In the genomic region with DNA sequence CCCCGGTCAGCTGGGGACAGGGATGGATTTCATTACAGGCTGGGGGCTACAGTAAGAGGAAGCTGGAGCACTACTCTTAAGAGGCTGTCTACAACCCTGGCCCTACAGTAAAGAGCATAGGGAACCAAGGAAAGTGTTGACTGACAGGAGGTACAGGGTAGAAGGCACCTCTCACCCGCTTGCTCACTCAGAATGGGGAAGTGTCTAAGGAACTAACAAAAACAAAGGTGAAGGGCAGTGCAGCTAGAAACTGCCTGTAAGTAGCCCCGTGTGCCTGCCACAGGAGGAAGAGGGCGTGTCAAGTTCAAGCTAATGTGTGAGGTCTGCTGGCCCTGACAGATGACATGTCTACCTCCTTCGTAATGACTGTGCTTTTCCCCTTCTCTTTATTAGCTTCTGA, we compare ENCODE assay signal across 14 mouse cellular contexts. TPM values are rescaled to one million over a fixed set of nuclear protein-coding genes. Genes with fewer than 3 reads are reported as not detected.
DNase-seq lines count a peak whose midpoint lies in the region; ATAC-seq lines count a peak whose summit lies in the region.
"Had no signal": no experiment of that assay in that cellular context is flagged by ENCODE, and none has a peak within 500 bp of the region (broad histone marks: within the 10 kb centered on the region; RNA-seq: fewer than 3 reads in every experiment).

No protein-coding gene starts in this region.

- H3K4me2 ChIP-seq in embryonic facial prominence, embryonic 12.5 days (replicated peaks) = no peak overlapping the region
- no peak overlapping the region for H3K4me2 ChIP-seq in hindbrain, embryonic 12.5 days (replicated peaks)
- H3K4me2 ChIP-seq: hindbrain, embryonic 15.5 days had no signal

- H3K9me3 ChIP-seq in embryonic facial prominence, embryonic 12.5 days = no peaks in the 10 kb centered on the region
- H3K9me3 ChIP-seq in hindbrain, embryonic 12.5 days (replicated peaks) = no peaks in the 10 kb centered on the region
- H3K9me3 ChIP-seq: heart, embryonic 10.5 days; hindbrain, embryonic 15.5 days had no signal

- 23% methylated on average over 5 of the region's 5 CpGs for WGBS in embryonic facial prominence, embryonic 12.5 days
- 66% methylated on average over 5 of the region's 5 CpGs for WGBS in hindbrain, embryonic 12.5 days

- peaks cover 30% of the 10 kb centered on the region for H3K36me3 ChIP-seq in embryonic facial prominence, embryonic 12.5 days
- H3K36me3 ChIP-seq in hindbrain, embryonic 12.5 days = peaks cover 29% of the 10 kb centered on the region

- ATAC-seq in embryonic facial prominence, embryonic 12.5 days (ENCODE audit: insufficient number of reproducible peaks, insufficient read depth, low FRiP score, low TSS enrichment) = 0 out of 2 replicates have a peak, but pooled peaks have one; percentile 19
- ATAC-seq in megakaryocyte, adult 5-6 weeks (ENCODE audit: poor library complexity, severe bottlenecking) = peak; percentile 94
- ATAC-seq in hindbrain, embryonic 12.5 days (ENCODE audit: low FRiP score) = no peak

- peak overlapping the region; percentile 19; the same call in 1 of the 2 replicates for H3K27ac ChIP-seq in embryonic facial prominence, embryonic 12.5 days
- no peak overlapping the region for H3K27ac ChIP-seq in hindbrain, embryonic 12.5 days
- H3K27ac ChIP-seq: heart, embryonic 10.5 days; hindbrain, embryonic 15.5 days; macrophage had no signal

- H3K27me3 ChIP-seq in embryonic facial prominence, embryonic 12.5 days = 0 out of 2 replicates have a peak, but pooled peaks cover 2% of the 10 kb centered on the region
- 0 out of 2 replicates have a peak, but pooled peaks cover 5% of the 10 kb centered on the region for H3K27me3 ChIP-seq in hindbrain, embryonic 12.5 days
- H3K27me3 ChIP-seq: hindbrain, embryonic 15.5 days had no signal

- no peak overlapping the region for H3K9ac ChIP-seq in embryonic facial prominence, embryonic 12.5 days
- no peak overlapping the region for H3K9ac ChIP-seq in hindbrain, embryonic 12.5 days
- H3K9ac ChIP-seq: hindbrain, embryonic 15.5 days had no signal

- DNase-seq in spleen, adult 18-20 months = peak; percentile 29 to 44
- DNase-seq in spleen, adult 12 weeks (ENCODE audit: low spot score) = no peak
- no peak for DNase-seq in urinary bladder, adult 2 months (ENCODE audit: low spot score)
- DNase-seq in urinary bladder, postnatal 36 days (ENCODE audit: low spot score in 2 of 2) = no peak
- DNase-seq: adrenal gland, adult 8-10 months; kidney, postnatal 25 days; thymus, postnatal 36 days had no signal

- H3K4me3 ChIP-seq in embryonic facial prominence, embryonic 12.5 days = no peak overlapping the region
- no peak overlapping the region for H3K4me3 ChIP-seq in hindbrain, embryonic 12.5 days
- H3K4me3 ChIP-seq: heart, embryonic 10.5 days; hindbrain, embryonic 15.5 days had no signal

- H3K4me1 ChIP-seq in embryonic facial prominence, embryonic 12.5 days = peaks cover 21% of the 10 kb centered on the region
- H3K4me1 ChIP-seq in hindbrain, embryonic 12.5 days = 0 out of 2 replicates have a peak, but pooled peaks cover 6% of the 10 kb centered on the region
- H3K4me1 ChIP-seq: hindbrain, embryonic 15.5 days had no signal

RNA-seq across cellular contexts. Expression of a gene that starts 57.0 kb away (rescaled TPM):
- polyA plus RNA-seq in embryonic facial prominence, embryonic 12.5 days (2016; fragmentation: Nextera tagmentation; extraction: Ambion mirVana) = 45.1 and 46.2 TPM in 2 replicates
- 3.5 and 3.9 TPM in 2 replicates for total RNA-seq in megakaryocyte, adult 5-6 weeks (2015)
- total RNA-seq in megakaryocyte, adult 5-6 weeks (2017) = 5.9 and 6.5 TPM in 2 replicates
- polyA plus RNA-seq in urinary bladder, adult 2 months (2012; rRNA removed) = 114 and 146 TPM in 2 replicates
- 43.8 and 45.9 TPM in 2 replicates for polyA plus RNA-seq in hindbrain, embryonic 12.5 days (2016; fragmentation: Nextera tagmentation; extraction: Ambion mirVana)
- total RNA-seq: MEL had no signal

Comparison
In these comparisons a context has a peak if more than half of its experiments do, and no peak if none do; other contexts are left out.
1. DNase-seq: peak in spleen, adult 18-20 months (2 of 2); none in spleen, adult 12 weeks (single experiment), urinary bladder, adult 2 months (single experiment) and urinary bladder, postnatal 36 days (0 of 2).